Mouse (Mus musculus): ENCODE measurements at regions not wholly inside any gene's neighbourhood (a gene's known extent, or its start where the extent isn't known, plus 50 kb on each side); places are given as distances from the start of the nearest gene placed in this dataset.
"Not testable (repeated sequence)": the region's sequence is repeated elsewhere in the genome, so short reads cannot be mapped to it uniquely, and the experiment has no call there.

- DNase-seq (ENCODE audit: extremely low spot score in 1 of 2, low spot score in 1 of 2): no peak
Measured at GRCm38 (mm10) chr2:107869304-107869958, 579.0 kb downstream of the Kcna4 start.

- DNase-seq (ENCODE audit: extremely low spot score in 1 of 2, low spot score in 1 of 2): no peak
Measured at GRCm38 (mm10) chr2:107879663-107880062, 589.2 kb downstream of the Kcna4 start.

- DNase-seq (ENCODE audit: extremely low spot score in 1 of 2, low spot score in 1 of 2): no peak
Measured at GRCm38 (mm10) chr2:107886063-107886762, 595.8 kb downstream of the Kcna4 start.

GRCm38 (mm10) chr2:107888245-107888644 is 597.8 kb downstream of the Kcna4 start:
- no peak for DNase-seq (ENCODE audit: extremely low spot score in 1 of 2, low spot score in 1 of 2)

GRCm38 (mm10) chr2:107925116-107925515 is 634.7 kb downstream of the Kcna4 start:
- DNase-seq (ENCODE audit: extremely low spot score in 1 of 2, low spot score in 1 of 2): no peak

- no peak for DNase-seq (ENCODE audit: extremely low spot score in 1 of 2, low spot score in 1 of 2)
Measured at GRCm38 (mm10) chr2:107926606-107927005, 636.2 kb downstream of the Kcna4 start.

GRCm38 (mm10) chr2:107935336-107935735 is 644.9 kb downstream of the Kcna4 start:
- no peak for DNase-seq (ENCODE audit: extremely low spot score in 1 of 2, low spot score in 1 of 2)

GRCm38 (mm10) chr2:107935775-107936174 is 645.3 kb downstream of the Kcna4 start:
- no peak for DNase-seq (ENCODE audit: extremely low spot score in 1 of 2, low spot score in 1 of 2)

- no peak for DNase-seq (ENCODE audit: extremely low spot score in 1 of 2, low spot score in 1 of 2)
Measured at GRCm38 (mm10) chr2:107941374-107941773, 650.9 kb downstream of the Kcna4 start.

GRCm38 (mm10) chr2:107945837-107946451 is 655.5 kb downstream of the Kcna4 start:
- DNase-seq (ENCODE audit: extremely low spot score in 1 of 2, low spot score in 1 of 2): peak in 1 of 2 experiments; percentile 40

GRCm38 (mm10) chr2:107955608-107956127 is 665.2 kb downstream of the Kcna4 start:
- DNase-seq (ENCODE audit: extremely low spot score in 1 of 2, low spot score in 1 of 2): not testable (repeated sequence)

- DNase-seq (ENCODE audit: extremely low spot score in 1 of 2, low spot score in 1 of 2): not testable (repeated sequence)
Measured at GRCm38 (mm10) chr2:107963921-107964320, 673.5 kb downstream of the Kcna4 start.

GRCm38 (mm10) chr2:107964841-107965240 is 674.4 kb downstream of the Kcna4 start:
- DNase-seq (ENCODE audit: extremely low spot score in 1 of 2, low spot score in 1 of 2): no peak

- DNase-seq (ENCODE audit: extremely low spot score in 1 of 2, low spot score in 1 of 2): no peak
Measured at GRCm38 (mm10) chr2:107965336-107966306, 675.2 kb downstream of the Kcna4 start.

- DNase-seq (ENCODE audit: extremely low spot score in 1 of 2, low spot score in 1 of 2): no peak
Measured at GRCm38 (mm10) chr2:107968526-107968925, 678.1 kb downstream of the Kcna4 start.

- no peak for DNase-seq (ENCODE audit: extremely low spot score in 1 of 2, low spot score in 1 of 2)
Measured at GRCm38 (mm10) chr2:107969526-107969925, 679.1 kb downstream of the Kcna4 start.

GRCm38 (mm10) chr2:107973528-107973927 is 683.1 kb downstream of the Kcna4 start:
- DNase-seq (ENCODE audit: extremely low spot score in 1 of 2, low spot score in 1 of 2): no peak

GRCm38 (mm10) chr2:107994831-107995230 is 704.4 kb downstream of the Kcna4 start:
- no peak for DNase-seq (ENCODE audit: extremely low spot score in 1 of 2, low spot score in 1 of 2)

- DNase-seq (ENCODE audit: extremely low spot score in 1 of 2, low spot score in 1 of 2): no peak
Measured at GRCm38 (mm10) chr2:108011534-108011933, 721.1 kb downstream of the Kcna4 start.

GRCm38 (mm10) chr2:108023206-108023605 is 732.8 kb downstream of the Kcna4 start:
- no peak for DNase-seq (ENCODE audit: extremely low spot score in 1 of 2, low spot score in 1 of 2)

Data from layer of hippocampus, postnatal 25 days (tissue).